Mouse (Mus musculus) midbrain, embryonic 14.5 days (tissue): ENCODE data around the gene Tbc1d23. TPM values are rescaled to one million over a fixed set of nuclear protein-coding genes. Genes with fewer than 3 reads are reported as not detected.

Experiments used
- ATAC-seq: fragments of 200-750 bp; cut with Nextera tagmentation; 2 replicates; pipeline ENCODE4 v1.8.0; 2017; ENCODE audit warnings: moderate number of reproducible peaks, moderate library complexity; ENCODE audit not compliant: low FRiP score, low TSS enrichment
- DNase-seq: peaks from one replicate; pipeline ENCODE4 v3.0.0-alpha.2; 2015
- H3K27ac ChIP-seq: fragments of 300-500 bp; sonication (generic); replicated peaks from 2 replicates; pipeline ENCODE4 v1.5.1; 2014; ENCODE audit warnings: mild to moderate bottlenecking, low read depth, low read length, moderate library complexity
- H3K27me3 ChIP-seq: fragments of 300-500 bp; sonication (generic); 2 replicates; pipeline ENCODE4 v1.6.1; 2014; ENCODE audit warnings: low read length, control low read depth, mixed read lengths; ENCODE audit not compliant: control insufficient read depth, insufficient read depth
- H3K36me3 ChIP-seq: fragments of 300-500 bp; sonication (generic); 2 replicates; pipeline ENCODE4 v1.6.1; 2014; ENCODE audit warnings: low read length, control low read depth; ENCODE audit not compliant: control insufficient read depth, insufficient read depth
- H3K4me1 ChIP-seq: fragments of 300-500 bp; sonication (generic); 2 replicates; pipeline ENCODE4 v1.6.1; 2014; ENCODE audit warnings: mild to moderate bottlenecking, antibody characterized with exemption, low read length, control low read depth; ENCODE audit not compliant: control insufficient read depth, insufficient read depth
- H3K4me2 ChIP-seq: fragments of 300-500 bp; sonication (generic); 2 replicates; pipeline ENCODE4 v1.6.1; 2014; ENCODE audit warnings: mild to moderate bottlenecking, low read length, moderate library complexity
- H3K4me3 ChIP-seq: fragments of 300-500 bp; sonication (generic); replicated peaks from 2 replicates; pipeline ENCODE4 v1.5.1; 2014; ENCODE audit warnings: low read depth, low read length
- H3K9ac ChIP-seq: fragments of 300-500 bp; sonication (generic); replicated peaks from 2 replicates; pipeline ENCODE4 v1.6.1; 2014; ENCODE audit warnings: mild to moderate bottlenecking, low read length, moderate library complexity
- H3K9me3 ChIP-seq: fragments of 300-500 bp; sonication (generic); 2 replicates; pipeline ENCODE4 v1.6.1; 2016; ENCODE audit warnings: low read length, control low read depth, mixed read lengths; ENCODE audit not compliant: control insufficient read depth
- WGBS: fragments of 180-500 bp; shearing (Covaris S2); extraction: QIAGEN DNeasy Blood & Tissue Kit; methylation state at CpG from one replicate; pipeline ENCODE4 v1.1.7; 2014; 5-methylcytosine and 5-hydroxymethylcytosine counted together
- polyA plus RNA-seq: library from polyadenylated mRNA; unstranded; fragments of >200 nt; fragmentation: Nextera tagmentation; extraction: Ambion mirVana; gene quantifications from 2 replicates; pipeline ENCODE4 v1.2.1, GENCODE M21; 2014

The Tbc1d23 gene
- polyA plus RNA-seq, 1 experiment from 2014 or later, result 47.4 TPM

GRCm38 (mm10) chr16:57191214-57191613 lies 40.1 kb downstream of the Tbc1d23 start:
- ATAC-seq (no peak), DNase-seq (no peak)
- Histone ChIP-seq H3K4me1 (no peaks in the 10 kb centered on the region), H3K9ac (no peak overlapping the region), H3K36me3 (peaks cover 41% of the 10 kb centered on the region), H3K4me2 (no peak overlapping the region), H3K4me3 (no peak overlapping the region), H3K9me3 (no peaks in the 10 kb centered on the region), H3K27me3 (no peaks in the 10 kb centered on the region), H3K27ac (no peak overlapping the region)
- WGBS, result 85% methylated on average over 14 of the region's 14 CpGs

DNA sequence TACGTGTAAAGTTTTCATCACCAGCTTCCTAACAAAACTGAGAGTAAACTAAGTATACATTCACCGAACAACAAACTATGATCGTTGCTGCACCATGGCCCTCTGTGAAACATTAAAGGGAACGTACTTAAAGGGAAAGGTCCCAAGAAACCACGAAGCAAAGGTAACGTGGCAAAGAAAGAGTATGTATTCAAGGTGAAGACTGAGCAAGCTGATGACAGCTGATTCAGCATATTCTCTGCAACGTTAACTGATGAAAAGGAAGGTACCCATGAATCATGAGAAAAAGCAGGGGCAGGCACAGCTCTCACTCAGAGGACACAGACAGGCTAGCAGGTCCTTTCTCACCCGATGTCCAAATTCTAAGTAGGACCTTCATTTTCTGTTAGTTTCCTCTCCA lies 40.9 kb downstream of the Tbc1d23 start:
- Histone ChIP-seq H3K4me3 (no peak overlapping the region), H3K36me3 (peaks cover 48% of the 10 kb centered on the region), H3K9ac (no peak overlapping the region), H3K9me3 (no peaks in the 10 kb centered on the region), H3K27me3 (no peaks in the 10 kb centered on the region), H3K4me2 (no peak overlapping the region), H3K27ac (no peak overlapping the region), H3K4me1 (no peaks in the 10 kb centered on the region)
- DNase-seq (no peak), ATAC-seq (no peak)
- 95% methylated on average over 8 of the region's 8 CpGs for WGBS

DNA sequence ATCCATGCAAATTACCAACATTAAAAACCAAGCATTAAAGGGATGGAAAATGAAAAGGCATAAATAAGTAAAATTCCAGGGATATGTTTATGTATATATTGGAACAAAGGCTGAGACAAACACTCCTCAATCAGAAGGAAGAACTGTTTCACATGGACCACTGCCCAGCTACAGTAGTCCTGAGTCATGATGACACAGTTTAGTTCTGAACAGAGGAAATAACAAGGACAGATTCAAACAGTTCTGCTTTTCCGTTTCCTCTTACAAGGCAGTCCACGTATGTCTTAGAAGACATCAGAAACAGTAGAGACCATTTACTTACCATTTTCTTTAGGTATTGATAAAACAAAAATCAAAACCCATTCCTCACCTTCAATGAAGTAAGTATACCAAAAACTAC lies 41.8 kb downstream of the Tbc1d23 start:
- ATAC-seq (no peak), DNase-seq (no peak)
- Histone ChIP-seq H3K4me1 (no peaks in the 10 kb centered on the region), H3K36me3 (peaks cover 48% of the 10 kb centered on the region), H3K27ac (no peak overlapping the region), H3K27me3 (no peaks in the 10 kb centered on the region), H3K9me3 (no peaks in the 10 kb centered on the region), H3K4me2 (no peak overlapping the region), H3K4me3 (no peak overlapping the region), H3K9ac (no peak overlapping the region)
- WGBS, result 96% methylated on average over 2 of the region's 2 CpGs

DNA sequence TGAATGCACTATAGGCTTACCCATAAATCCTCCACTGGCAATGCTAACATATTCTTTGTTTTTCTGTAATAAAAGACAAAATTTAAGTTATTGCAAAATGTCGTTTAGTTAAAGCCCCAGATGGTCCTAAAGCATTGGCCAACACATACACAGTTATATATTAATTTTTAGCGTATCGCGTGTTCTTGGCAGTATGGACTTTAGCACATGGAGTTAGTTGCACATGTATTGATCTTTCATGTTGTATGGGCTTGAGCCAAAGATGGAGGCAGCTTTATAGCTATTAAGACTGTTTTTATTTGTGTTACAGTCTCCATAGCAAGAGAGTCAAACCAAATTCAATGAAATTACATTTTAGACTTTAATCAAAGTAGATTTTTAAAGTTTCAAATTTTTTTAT lies 44.7 kb downstream of the Tbc1d23 start:
- H3K4me1 ChIP-seq, result no peaks in the 10 kb centered on the region
- WGBS, result 96% methylated on average over 4 of the region's 4 CpGs
- ATAC-seq (no peak), DNase-seq (no peak)
- no peaks in the 10 kb centered on the region for H3K27me3 ChIP-seq
- no peak overlapping the region for H3K4me3 ChIP-seq
- H3K9ac ChIP-seq, result no peak overlapping the region
- no peak overlapping the region for H3K4me2 ChIP-seq
- no peaks in the 10 kb centered on the region for H3K9me3 ChIP-seq
- H3K27ac ChIP-seq, result no peak overlapping the region
- H3K36me3 ChIP-seq, result peaks cover 61% of the 10 kb centered on the region

- Histone ChIP-seq H3K9me3 (no peaks in the 10 kb centered on the region), H3K4me3 (no peak overlapping the region), H3K9ac (no peak overlapping the region), H3K27ac (no peak overlapping the region), H3K4me2 (no peak overlapping the region), H3K36me3 (peaks cover 52% of the 10 kb centered on the region), H3K27me3 (no peaks in the 10 kb centered on the region), H3K4me1 (no peaks in the 10 kb centered on the region)
- ATAC-seq (no peak), DNase-seq (no peak)
- 94% methylated on average over 5 of the region's 5 CpGs for WGBS
Observed at GRCm38 (mm10) chr16:57182037-57182436, 49.3 kb downstream of the Tbc1d23 start.

DNA sequence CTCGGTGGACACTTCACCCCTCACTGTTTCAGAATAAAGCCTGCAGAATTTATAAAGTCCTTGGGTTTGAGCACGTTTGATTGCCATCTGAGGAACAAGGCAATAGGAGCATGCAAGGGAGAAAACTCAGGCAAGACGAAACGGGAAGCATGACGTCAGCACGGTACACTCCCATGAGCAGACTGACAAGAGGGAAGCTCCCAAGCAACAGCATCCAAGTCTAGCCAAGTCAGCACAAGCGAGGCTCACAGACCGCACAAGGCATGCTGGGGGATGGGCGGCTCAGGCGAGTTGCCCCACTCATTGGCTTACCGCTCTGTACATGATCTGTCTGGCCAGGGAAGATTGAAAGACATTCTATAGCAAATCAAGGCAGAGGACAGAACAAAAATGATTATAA lies 50.1 kb downstream of the Tbc1d23 start:
- no peak overlapping the region for H3K27ac ChIP-seq
- ATAC-seq (no peak), DNase-seq (no peak)
- no peak overlapping the region for H3K4me2 ChIP-seq
- peaks cover 55% of the 10 kb centered on the region for H3K36me3 ChIP-seq
- H3K27me3 ChIP-seq, result no peaks in the 10 kb centered on the region
- H3K4me3 ChIP-seq, result no peak overlapping the region
- no peak overlapping the region for H3K9ac ChIP-seq
- no peaks in the 10 kb centered on the region for H3K4me1 ChIP-seq
- H3K9me3 ChIP-seq, result no peaks in the 10 kb centered on the region
- WGBS, result 86% methylated on average over 11 of the region's 11 CpGs

DNA sequence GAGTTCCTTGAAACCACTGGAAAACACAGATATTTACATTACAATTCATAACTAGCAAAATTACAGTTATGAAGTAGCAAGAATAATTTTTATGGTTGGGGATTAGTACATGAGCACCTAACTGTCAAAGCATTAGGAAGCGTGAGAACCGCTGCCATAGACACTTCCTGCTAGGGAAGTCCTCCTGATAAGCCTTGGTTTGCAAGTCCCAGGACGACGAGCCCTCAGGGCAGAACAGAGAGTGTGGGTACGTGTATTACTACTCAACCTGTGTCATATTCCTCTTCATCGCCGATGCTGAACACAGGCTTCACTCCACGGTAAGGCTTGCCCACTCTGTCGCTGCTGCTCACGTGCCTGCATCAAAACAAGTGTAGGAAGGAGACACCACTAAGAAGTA lies 53.6 kb downstream of the Tbc1d23 start:
- WGBS, result 91% methylated on average over 10 of the region's 10 CpGs
- ATAC-seq, result no peak
- no peak overlapping the region for H3K27ac ChIP-seq
- H3K36me3 ChIP-seq, result peaks cover 45% of the 10 kb centered on the region
- H3K9ac ChIP-seq, result no peak overlapping the region
- no peak overlapping the region for H3K4me2 ChIP-seq
- no peaks in the 10 kb centered on the region for H3K9me3 ChIP-seq
- no peaks in the 10 kb centered on the region for H3K4me1 ChIP-seq
- DNase-seq, result no peak
- H3K27me3 ChIP-seq, result no peaks in the 10 kb centered on the region
- H3K4me3 ChIP-seq, result no peak overlapping the region

DNA sequence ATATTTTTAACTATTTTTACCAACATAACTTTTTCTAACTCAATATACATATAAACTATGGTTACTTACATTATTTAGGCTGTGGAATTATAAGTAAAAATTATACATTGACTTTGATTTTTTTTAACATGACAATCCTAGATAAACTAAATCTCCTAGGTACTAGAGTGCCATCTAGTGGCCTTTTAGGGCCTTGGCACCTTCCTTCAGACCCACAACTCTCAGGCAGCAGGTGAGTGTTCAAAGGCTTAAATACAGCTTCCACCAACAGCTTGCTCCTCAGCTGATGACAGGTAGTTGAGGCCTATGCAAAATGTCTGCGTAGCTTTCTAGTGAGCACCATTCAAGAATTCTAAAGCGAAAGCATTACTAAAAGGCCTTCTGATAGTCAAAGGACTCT lies 54.0 kb downstream of the Tbc1d23 start:
- DNase-seq (peak; percentile 83), ATAC-seq (no peak)
- Histone ChIP-seq H3K27me3 (no peaks in the 10 kb centered on the region), H3K4me3 (no peak overlapping the region), H3K9me3 (no peaks in the 10 kb centered on the region), H3K27ac (no peak overlapping the region), H3K4me2 (no peak overlapping the region), H3K36me3 (peaks cover 45% of the 10 kb centered on the region), H3K4me1 (no peaks in the 10 kb centered on the region), H3K9ac (no peak overlapping the region)
- WGBS, result 63% methylated on average over 2 of the region's 2 CpGs

DNA sequence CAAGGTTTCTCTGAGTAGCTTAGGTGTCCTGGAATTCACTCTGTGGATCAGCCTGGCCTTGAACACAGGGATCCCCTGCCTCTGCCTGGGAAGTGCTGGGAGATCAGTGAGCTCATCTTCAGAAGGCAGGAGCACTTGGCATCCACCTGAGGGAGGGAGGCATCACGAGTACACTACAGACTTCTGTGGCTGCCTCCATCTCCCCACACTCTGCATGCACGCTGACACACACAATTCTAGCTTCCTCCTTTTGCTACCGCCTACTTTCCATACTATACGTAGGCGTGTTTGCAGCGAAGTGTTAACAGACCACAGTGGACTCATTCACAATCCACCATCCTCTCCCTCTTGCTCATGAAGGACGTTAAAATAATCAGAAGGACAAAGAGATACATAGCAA lies 55.0 kb downstream of the Tbc1d23 start:
- Histone ChIP-seq H3K9me3 (no peaks in the 10 kb centered on the region), H3K4me2 (no peak overlapping the region), H3K4me3 (no peak overlapping the region), H3K9ac (no peak overlapping the region), H3K4me1 (no peaks in the 10 kb centered on the region), H3K36me3 (peaks cover 40% of the 10 kb centered on the region), H3K27ac (no peak overlapping the region), H3K27me3 (no peaks in the 10 kb centered on the region)
- DNase-seq (no peak), ATAC-seq (no peak)
- 92% methylated on average over 7 of the region's 7 CpGs for WGBS
